Mouse (Mus musculus): ENCODE results near the gene Hspa4.
"Not testable (repeated sequence)": the region's sequence is repeated elsewhere in the genome, so short reads cannot be mapped to it uniquely, and the experiment has no call there.

The Hspa4 gene

GRCm38 (mm10) chr11:53300330-53301166, at the start of gene Hspa4:
TSS of gene Hspa4 (minus strand) at chr11:53300457.
- DNase-seq (ENCODE audit: extremely low read depth, low read depth, low spot score): peak; percentile 67

- no peak for DNase-seq (ENCODE audit: extremely low read depth, low read depth, low spot score)
These were observed 45.5 kb upstream of the Hspa4 start for GRCm38 (mm10) chr11:53345738-53346137.

GRCm38 (mm10) chr11:53345328-53345727, 45.1 kb upstream of the Hspa4 start:
- DNase-seq (ENCODE audit: extremely low read depth, low read depth, low spot score): no peak

- no peak for DNase-seq (ENCODE audit: extremely low read depth, low read depth, low spot score)
These were observed 42.5 kb upstream of the Hspa4 start for GRCm38 (mm10) chr11:53342711-53343110.

GRCm38 (mm10) chr11:53341019-53341418, 40.8 kb upstream of the Hspa4 start:
- not testable (repeated sequence) for DNase-seq (ENCODE audit: extremely low read depth, low read depth, low spot score)

- DNase-seq (ENCODE audit: extremely low read depth, low read depth, low spot score): no peak
These were observed 37.4 kb upstream of the Hspa4 start for GRCm38 (mm10) chr11:53337684-53338083.

GRCm38 (mm10) chr11:53336924-53337323, 36.7 kb upstream of the Hspa4 start:
- no peak for DNase-seq (ENCODE audit: extremely low read depth, low read depth, low spot score)

- DNase-seq (ENCODE audit: extremely low read depth, low read depth, low spot score): no peak
These were observed 35.9 kb upstream of the Hspa4 start for GRCm38 (mm10) chr11:53336182-53336571.

- DNase-seq (ENCODE audit: extremely low read depth, low read depth, low spot score): no peak
These were observed 35.4 kb upstream of the Hspa4 start for GRCm38 (mm10) chr11:53335505-53336181.

- DNase-seq (ENCODE audit: extremely low read depth, low read depth, low spot score): no peak
These were observed 31.9 kb upstream of the Hspa4 start for GRCm38 (mm10) chr11:53332076-53332680.

- DNase-seq (ENCODE audit: extremely low read depth, low read depth, low spot score): no peak
These were observed 30.9 kb upstream of the Hspa4 start for GRCm38 (mm10) chr11:53331121-53331520.

GRCm38 (mm10) chr11:53330325-53330724, 30.1 kb upstream of the Hspa4 start:
- DNase-seq (ENCODE audit: extremely low read depth, low read depth, low spot score): no peak

- DNase-seq (ENCODE audit: extremely low read depth, low read depth, low spot score): no peak
These were observed 24.3 kb upstream of the Hspa4 start, which contains the start of gene Zcchc10 for GRCm38 (mm10) chr11:53324512-53324968. TSS of gene Zcchc10 (plus strand) at chr11:53324679.

GRCm38 (mm10) chr11:53319867-53320266, 19.6 kb upstream of the Hspa4 start:
- DNase-seq (ENCODE audit: extremely low read depth, low read depth, low spot score): not testable (repeated sequence)

- DNase-seq (ENCODE audit: extremely low read depth, low read depth, low spot score): not testable (repeated sequence)
These were observed 18.3 kb upstream of the Hspa4 start for GRCm38 (mm10) chr11:53318568-53318967.

GRCm38 (mm10) chr11:53318041-53318440, 17.8 kb upstream of the Hspa4 start:
- no peak for DNase-seq (ENCODE audit: extremely low read depth, low read depth, low spot score)

GRCm38 (mm10) chr11:53316996-53317395, 16.7 kb upstream of the Hspa4 start:
- no peak for DNase-seq (ENCODE audit: extremely low read depth, low read depth, low spot score)

GRCm38 (mm10) chr11:53314770-53315173, 14.5 kb upstream of the Hspa4 start:
- no peak for DNase-seq (ENCODE audit: extremely low read depth, low read depth, low spot score)

- DNase-seq (ENCODE audit: extremely low read depth, low read depth, low spot score): not testable (repeated sequence)
These were observed 12.6 kb upstream of the Hspa4 start for GRCm38 (mm10) chr11:53312823-53313222.

GRCm38 (mm10) chr11:53311385-53311784, 11.1 kb upstream of the Hspa4 start:
- DNase-seq (ENCODE audit: extremely low read depth, low read depth, low spot score): no peak

- peak; percentile 84 for DNase-seq (ENCODE audit: extremely low read depth, low read depth, low spot score)
These were observed 8.6 kb upstream of the Hspa4 start for GRCm38 (mm10) chr11:53308884-53309310.
